Mouse (Mus musculus): ENCODE measurements at regions not wholly inside any gene's neighbourhood (a gene's known extent, or its start where the extent isn't known, plus 50 kb on each side); places are given as distances from the start of the nearest gene placed in this dataset.

- ATAC-seq (ENCODE audit: low read depth), result no peak
- H3K4me1 ChIP-seq (ENCODE audit: control insufficient read depth, low read depth, low read length), result no peaks in the 10 kb centered on the region
- 59% methylated on average over 6 of the region's 6 CpGs for WGBS (ENCODE audit: insufficient replicate concordance)
- no peak overlapping the region for H3K4me2 ChIP-seq (ENCODE audit: low read depth, low read length)
- H3K4me3 ChIP-seq (ENCODE audit: low read depth, low read length), result no peak overlapping the region
- H3K27ac ChIP-seq (ENCODE audit: low read length), result no peak overlapping the region
- no peak overlapping the region for H3K9ac ChIP-seq (ENCODE audit: low read depth, low read length)
- no peaks in the 10 kb centered on the region for H3K36me3 ChIP-seq (ENCODE audit: control insufficient read depth, insufficient read depth)
- H3K27me3 ChIP-seq (ENCODE audit: control insufficient read depth, insufficient read depth, low read depth, low read length), result no peaks in the 10 kb centered on the region
- H3K9me3 ChIP-seq (replicated peaks; ENCODE audit: control insufficient read depth, low read length), result no peaks in the 10 kb centered on the region
Observed at GRCm38 (mm10) chr1:137972620-137973350, 202.7 kb downstream of the Ptprc start.

DNA sequence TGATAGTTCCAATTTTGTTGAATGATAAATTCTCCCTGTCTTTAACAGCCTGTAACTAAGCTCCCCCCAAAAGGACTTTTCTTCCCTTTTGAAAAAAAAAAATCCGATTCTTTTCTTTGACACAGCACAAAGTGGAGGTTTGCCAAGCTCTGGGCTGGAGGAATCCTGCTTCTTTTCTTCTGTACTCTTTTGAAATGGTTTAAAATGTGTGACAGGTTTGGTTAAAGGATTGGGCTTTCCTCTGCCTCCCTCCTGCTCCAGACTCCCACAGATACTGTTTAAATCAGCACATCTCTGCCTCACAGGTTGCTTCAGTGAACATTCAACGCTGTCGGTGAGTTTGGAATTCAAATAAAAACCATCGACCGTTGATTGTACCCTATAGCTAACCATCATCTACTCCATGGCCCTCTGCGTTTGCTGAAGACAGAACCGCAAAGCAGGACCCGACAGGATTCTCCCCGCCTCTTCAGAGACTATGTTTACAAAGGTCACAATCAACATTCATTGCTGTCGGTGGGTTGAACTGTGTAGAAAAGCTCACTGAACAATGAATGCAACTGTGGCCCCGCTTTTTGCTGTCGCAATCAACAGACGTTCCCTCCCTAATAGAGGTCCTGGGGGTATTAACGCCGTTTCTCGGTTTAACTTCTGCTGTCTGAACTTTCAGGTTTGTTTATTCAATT lies 209.2 kb downstream of the Ptprc start:
- Histone ChIP-seq H3K27me3 (ENCODE audit: control insufficient read depth, insufficient read depth, low read depth, low read length) (no peaks in the 10 kb centered on the region), H3K4me2 (ENCODE audit: low read depth, low read length) (no peak overlapping the region), H3K9me3 (replicated peaks; ENCODE audit: control insufficient read depth, low read length) (no peaks in the 10 kb centered on the region), H3K27ac (ENCODE audit: low read length) (no peak overlapping the region), H3K4me3 (ENCODE audit: low read depth, low read length) (no peak overlapping the region), H3K36me3 (ENCODE audit: control insufficient read depth, insufficient read depth) (no peaks in the 10 kb centered on the region), H3K9ac (ENCODE audit: low read depth, low read length) (no peak overlapping the region), H3K4me1 (ENCODE audit: control insufficient read depth, low read depth, low read length) (no peaks in the 10 kb centered on the region)
- WGBS (ENCODE audit: insufficient replicate concordance), result 72% methylated on average over 16 of the region's 16 CpGs
- ATAC-seq (ENCODE audit: low read depth), result no peak

GRCm38 (mm10) chr1:137963656-137964055 lies 211.9 kb downstream of the Ptprc start:
- 77% methylated on average over 6 of the region's 6 CpGs for WGBS (ENCODE audit: insufficient replicate concordance)

GRCm38 (mm10) chr1:137958040-137958439 lies 217.5 kb downstream of the Ptprc start:
- no peak overlapping the region for H3K4me3 ChIP-seq (ENCODE audit: low read depth, low read length)
- no peak for ATAC-seq (ENCODE audit: low read depth)

More at GRCm38 (mm10) chr1:137963656-137964055, 211.9 kb downstream of the Ptprc start:
- Histone ChIP-seq H3K4me1 (ENCODE audit: control insufficient read depth, low read depth, low read length) (no peaks in the 10 kb centered on the region), H3K27me3 (ENCODE audit: control insufficient read depth, insufficient read depth, low read depth, low read length) (no peaks in the 10 kb centered on the region), H3K4me2 (ENCODE audit: low read depth, low read length) (no peak overlapping the region), H3K9me3 (replicated peaks; ENCODE audit: control insufficient read depth, low read length) (no peaks in the 10 kb centered on the region), H3K9ac (ENCODE audit: low read depth, low read length) (no peak overlapping the region), H3K36me3 (ENCODE audit: control insufficient read depth, insufficient read depth) (no peaks in the 10 kb centered on the region), H3K27ac (ENCODE audit: low read length) (no peak overlapping the region), H3K4me3 (ENCODE audit: low read depth, low read length) (no peak overlapping the region)
- ATAC-seq (ENCODE audit: low read depth), result no peak

DNA sequence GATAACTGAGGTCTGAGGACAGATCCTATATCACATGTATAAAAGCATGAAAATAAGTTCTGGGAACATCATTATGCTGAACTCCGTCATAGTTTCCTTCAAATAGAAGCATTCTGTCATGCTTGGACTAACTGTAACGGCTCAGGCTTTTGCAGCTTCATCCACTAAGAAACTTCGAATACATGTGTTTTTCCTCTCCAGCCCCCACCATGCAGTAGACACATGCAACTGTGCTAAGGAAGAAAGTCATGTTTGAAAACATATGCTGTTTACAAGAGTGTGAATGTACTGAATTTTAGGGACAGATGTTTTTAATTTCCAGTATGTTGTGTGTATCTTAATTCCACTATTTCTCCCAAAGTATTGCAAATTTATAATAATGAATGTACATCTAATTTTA lies 219.5 kb downstream of the Ptprc start:
- no peak for ATAC-seq (ENCODE audit: low read depth)
- no peak overlapping the region for H3K9ac ChIP-seq (ENCODE audit: low read depth, low read length)
- H3K4me3 ChIP-seq (ENCODE audit: low read depth, low read length), result no peak overlapping the region
- H3K27ac ChIP-seq (ENCODE audit: low read length), result no peak overlapping the region
- no peaks in the 10 kb centered on the region for H3K4me1 ChIP-seq (ENCODE audit: control insufficient read depth, low read depth, low read length)
- H3K36me3 ChIP-seq (ENCODE audit: control insufficient read depth, insufficient read depth), result no peaks in the 10 kb centered on the region
- no peaks in the 10 kb centered on the region for H3K27me3 ChIP-seq (ENCODE audit: control insufficient read depth, insufficient read depth, low read depth, low read length)
- no peaks in the 10 kb centered on the region for H3K9me3 ChIP-seq (replicated peaks; ENCODE audit: control insufficient read depth, low read length)
- WGBS (ENCODE audit: insufficient replicate concordance), result 65% methylated on average over 3 of the region's 3 CpGs
- no peak overlapping the region for H3K4me2 ChIP-seq (ENCODE audit: low read depth, low read length)

More at GRCm38 (mm10) chr1:137958040-137958439, 217.5 kb downstream of the Ptprc start:
- Histone ChIP-seq H3K4me2 (ENCODE audit: low read depth, low read length) (no peak overlapping the region), H3K9me3 (replicated peaks; ENCODE audit: control insufficient read depth, low read length) (no peaks in the 10 kb centered on the region), H3K27ac (ENCODE audit: low read length) (no peak overlapping the region), H3K9ac (ENCODE audit: low read depth, low read length) (no peak overlapping the region), H3K27me3 (ENCODE audit: control insufficient read depth, insufficient read depth, low read depth, low read length) (no peaks in the 10 kb centered on the region), H3K36me3 (ENCODE audit: control insufficient read depth, insufficient read depth) (no peaks in the 10 kb centered on the region), H3K4me1 (ENCODE audit: control insufficient read depth, low read depth, low read length) (no peaks in the 10 kb centered on the region)
- WGBS (ENCODE audit: insufficient replicate concordance), result 55% methylated on average over 3 of the region's 3 CpGs

DNA sequence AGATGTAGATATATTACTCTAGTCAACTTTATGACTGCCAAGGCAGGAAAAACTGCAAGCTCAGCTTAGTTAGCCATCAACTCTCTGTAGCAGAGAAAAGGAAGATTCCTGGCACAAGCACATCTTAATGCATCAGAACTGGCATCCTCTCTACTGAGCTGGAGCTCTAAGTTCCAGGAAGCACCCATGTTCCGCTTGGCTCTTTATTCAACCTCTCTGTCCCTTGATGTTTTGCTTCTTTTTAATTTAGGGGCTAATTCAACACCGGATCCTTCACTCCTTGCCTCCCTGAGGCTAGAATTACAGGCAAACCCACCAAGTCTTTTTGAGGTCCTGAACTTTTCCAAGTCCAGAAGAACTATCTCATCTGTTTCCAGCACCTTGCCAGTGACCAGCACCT lies 220.4 kb downstream of the Ptprc start:
- Histone ChIP-seq H3K4me1 (ENCODE audit: control insufficient read depth, low read depth, low read length) (no peaks in the 10 kb centered on the region), H3K27ac (ENCODE audit: low read length) (no peak overlapping the region), H3K9ac (ENCODE audit: low read depth, low read length) (no peak overlapping the region), H3K4me3 (ENCODE audit: low read depth, low read length) (no peak overlapping the region), H3K36me3 (ENCODE audit: control insufficient read depth, insufficient read depth) (no peaks in the 10 kb centered on the region), H3K4me2 (ENCODE audit: low read depth, low read length) (no peak overlapping the region), H3K9me3 (replicated peaks; ENCODE audit: control insufficient read depth, low read length) (no peaks in the 10 kb centered on the region), H3K27me3 (ENCODE audit: control insufficient read depth, insufficient read depth, low read depth, low read length) (no peaks in the 10 kb centered on the region)
- 71% methylated on average over 2 of the region's 2 CpGs for WGBS (ENCODE audit: insufficient replicate concordance)
- ATAC-seq (ENCODE audit: low read depth), result no peak

DNA sequence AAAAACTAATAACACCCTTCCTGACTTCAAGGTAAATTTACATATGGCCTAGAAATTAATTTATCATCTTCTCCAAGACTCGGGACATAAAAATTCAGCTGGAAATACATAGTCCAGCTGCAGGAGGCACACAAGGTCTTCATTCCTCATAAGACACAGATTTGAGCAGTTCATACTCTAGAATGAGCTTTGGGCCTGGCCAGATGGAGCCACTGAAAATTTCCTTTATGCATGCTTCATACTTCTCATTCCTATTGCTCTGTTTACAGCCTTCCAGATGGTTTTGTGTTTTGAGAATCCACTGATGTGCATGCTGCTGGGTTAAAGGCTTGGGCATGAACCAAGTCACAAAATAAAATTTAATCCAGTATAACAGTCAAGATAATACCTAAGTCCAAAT lies 222.1 kb downstream of the Ptprc start:
- Histone ChIP-seq H3K4me1 (ENCODE audit: control insufficient read depth, low read depth, low read length) (no peaks in the 10 kb centered on the region), H3K27me3 (ENCODE audit: control insufficient read depth, insufficient read depth, low read depth, low read length) (no peaks in the 10 kb centered on the region), H3K9me3 (replicated peaks; ENCODE audit: control insufficient read depth, low read length) (no peaks in the 10 kb centered on the region), H3K4me2 (ENCODE audit: low read depth, low read length) (no peak overlapping the region), H3K27ac (ENCODE audit: low read length) (no peak overlapping the region), H3K36me3 (ENCODE audit: control insufficient read depth, insufficient read depth) (no peaks in the 10 kb centered on the region), H3K4me3 (ENCODE audit: low read depth, low read length) (no peak overlapping the region), H3K9ac (ENCODE audit: low read depth, low read length) (no peak overlapping the region)
- 62% methylated on average over 1 of the region's 1 CpGs for WGBS (ENCODE audit: insufficient replicate concordance)
- no peak for ATAC-seq (ENCODE audit: low read depth)

GRCm38 (mm10) chr1:137952777-137953176 lies 222.7 kb downstream of the Ptprc start:
- WGBS (ENCODE audit: insufficient replicate concordance), result 83% methylated on average over 1 of the region's 1 CpGs

GRCm38 (mm10) chr1:137947900-137948299 lies 227.6 kb downstream of the Ptprc start:
- Histone ChIP-seq H3K27ac (ENCODE audit: low read length) (no peak overlapping the region), H3K27me3 (ENCODE audit: control insufficient read depth, insufficient read depth, low read depth, low read length) (no peaks in the 10 kb centered on the region), H3K9ac (ENCODE audit: low read depth, low read length) (no peak overlapping the region), H3K36me3 (ENCODE audit: control insufficient read depth, insufficient read depth) (no peaks in the 10 kb centered on the region), H3K9me3 (replicated peaks; ENCODE audit: control insufficient read depth, low read length) (no peaks in the 10 kb centered on the region), H3K4me1 (ENCODE audit: control insufficient read depth, low read depth, low read length) (no peaks in the 10 kb centered on the region), H3K4me3 (ENCODE audit: low read depth, low read length) (no peak overlapping the region), H3K4me2 (ENCODE audit: low read depth, low read length) (no peak overlapping the region)
- 32% methylated on average over 1 of the region's 1 CpGs for WGBS (ENCODE audit: insufficient replicate concordance)
- no peak for ATAC-seq (ENCODE audit: low read depth)

More at GRCm38 (mm10) chr1:137952777-137953176, 222.7 kb downstream of the Ptprc start:
- Histone ChIP-seq H3K9ac (ENCODE audit: low read depth, low read length) (no peak overlapping the region), H3K4me1 (ENCODE audit: control insufficient read depth, low read depth, low read length) (no peaks in the 10 kb centered on the region), H3K4me3 (ENCODE audit: low read depth, low read length) (no peak overlapping the region), H3K9me3 (replicated peaks; ENCODE audit: control insufficient read depth, low read length) (no peaks in the 10 kb centered on the region), H3K27ac (ENCODE audit: low read length) (no peak overlapping the region), H3K4me2 (ENCODE audit: low read depth, low read length) (no peak overlapping the region), H3K27me3 (ENCODE audit: control insufficient read depth, insufficient read depth, low read depth, low read length) (no peaks in the 10 kb centered on the region), H3K36me3 (ENCODE audit: control insufficient read depth, insufficient read depth) (no peaks in the 10 kb centered on the region)
- ATAC-seq (ENCODE audit: low read depth), result no peak

All from liver, embryonic 16.5 days (tissue).